9 mouse cellular contexts compared by ENCODE assay signal in genomic region chr7:36076021-36076441, GRCm38 (mm10).
DNase-seq lines count a peak whose midpoint lies in the region; ATAC-seq and TF ChIP-seq lines count a peak whose summit lies in the region.
"Had no signal": no experiment of that assay in that cellular context is flagged by ENCODE, and none has a peak within 500 bp of the region (broad histone marks: within the 10 kb centered on the region; RNA-seq: fewer than 3 reads in every experiment).

No protein-coding gene starts in this region.

- no peak for TF ChIP-seq POLR2A in kidney, adult 2 months (IDR thresholded peaks at IDR 0.05; ENCODE audit: low read depth, low read length)

- H3K9me3 ChIP-seq in kidney, embryonic 14.5 days (ENCODE audit: control insufficient read depth, low read length) = peaks cover 5% of the 10 kb centered on the region; the same call in 1 of the 2 replicates
- no peaks in the 10 kb centered on the region for H3K9me3 ChIP-seq in forebrain, embryonic 12.5 days
- H3K9me3 ChIP-seq in hindbrain, embryonic 14.5 days (ENCODE audit: control insufficient read depth, low read length) = no peaks in the 10 kb centered on the region

- WGBS in kidney, embryonic 14.5 days = 4% methylated on average over 11 of the region's 11 CpGs
- 14% methylated on average over 11 of the region's 11 CpGs for WGBS in kidney, adult 2 months
- 2% methylated on average over 11 of the region's 11 CpGs for WGBS in forebrain, embryonic 12.5 days
- 4% methylated on average over 11 of the region's 11 CpGs for WGBS in hindbrain, embryonic 14.5 days

- H3K36me3 ChIP-seq in kidney, embryonic 14.5 days (ENCODE audit: control insufficient read depth, insufficient read depth, low read length) = no peaks in the 10 kb centered on the region
- H3K36me3 ChIP-seq in kidney, adult 2 months (ENCODE audit: control insufficient read depth, insufficient read depth, low read length) = no peaks in the 10 kb centered on the region
- no peaks in the 10 kb centered on the region for H3K36me3 ChIP-seq in forebrain, embryonic 12.5 days (replicated peaks)
- H3K36me3 ChIP-seq in hindbrain, embryonic 14.5 days (replicated peaks; ENCODE audit: control insufficient read depth, insufficient read depth) = no peaks in the 10 kb centered on the region

- TF ChIP-seq CTCF in kidney, adult 2 months (conservative IDR thresholded peaks at IDR 0.05; ENCODE audit: insufficient read depth, insufficient read length, low read depth, low read length) = no peak

- peak overlapping the region; percentile 37; the same call in 1 of the 2 replicates for H3K9ac ChIP-seq in kidney, embryonic 14.5 days (ENCODE audit: low read depth, low read length)
- H3K9ac ChIP-seq in forebrain, embryonic 12.5 days = no peak overlapping the region
- 0 out of 2 replicates have a peak overlapping the region, but pooled peaks have one; percentile 14 for H3K9ac ChIP-seq in hindbrain, embryonic 14.5 days

- no peak overlapping the region for H3K4me3 ChIP-seq in kidney, embryonic 14.5 days (ENCODE audit: low read length)
- H3K4me3 ChIP-seq in kidney, adult 2 months (ENCODE audit: insufficient read depth, low read depth, low read length) = no peak overlapping the region
- H3K4me3 ChIP-seq in forebrain, embryonic 12.5 days (replicated peaks) = no peak overlapping the region
- H3K4me3 ChIP-seq in hindbrain, embryonic 14.5 days (replicated peaks; ENCODE audit: low read length) = no peak overlapping the region

- peak overlapping the region; percentile 62; the same call in 1 of the 2 replicates for H3K27ac ChIP-seq in kidney, embryonic 14.5 days (ENCODE audit: low read depth, low read length)
- H3K27ac ChIP-seq in kidney, adult 2 months (ENCODE audit: insufficient read depth, low read depth, low read length) = no peak overlapping the region
- no peak overlapping the region for H3K27ac ChIP-seq in forebrain, embryonic 12.5 days
- no peak overlapping the region; the same call in 1 of the 2 replicates for H3K27ac ChIP-seq in hindbrain, embryonic 14.5 days

- peak; percentile 48; the same call in 1 of the 2 replicates for ATAC-seq in kidney, embryonic 14.5 days (ENCODE audit: low FRiP score, low TSS enrichment)
- peak; percentile 42; the same call in 1 of the 2 replicates for ATAC-seq in forebrain, embryonic 12.5 days (ENCODE audit: low FRiP score)
- no peak for ATAC-seq in hindbrain, embryonic 14.5 days (ENCODE audit: low FRiP score)
- no peak for ATAC-seq in activated CD4-positive, CD25-positive, alpha-beta regulatory T cell, adult 4 months

- peaks cover 14% of the 10 kb centered on the region; the same call in 1 of the 2 replicates for H3K4me1 ChIP-seq in kidney, embryonic 14.5 days (ENCODE audit: control insufficient read depth, insufficient read depth, low read length)
- no peaks in the 10 kb centered on the region for H3K4me1 ChIP-seq in kidney, adult 2 months (ENCODE audit: control insufficient read depth, insufficient read depth, low read length)
- H3K4me1 ChIP-seq in forebrain, embryonic 12.5 days = peaks cover 34% of the 10 kb centered on the region
- H3K4me1 ChIP-seq in hindbrain, embryonic 14.5 days (replicated peaks; ENCODE audit: control insufficient read depth, insufficient read depth, low read length) = peaks cover 35% of the 10 kb centered on the region

- peak overlapping the region; percentile 28 for H3K4me2 ChIP-seq in kidney, embryonic 14.5 days (replicated peaks; ENCODE audit: low read depth, low read length)
- peak overlapping the region; percentile 41 for H3K4me2 ChIP-seq in forebrain, embryonic 12.5 days
- peak overlapping the region; percentile 26; the same call in 1 of the 2 replicates for H3K4me2 ChIP-seq in hindbrain, embryonic 14.5 days (replicated peaks)

- H3K27me3 ChIP-seq in kidney, embryonic 14.5 days (ENCODE audit: control insufficient read depth, insufficient read depth, low read length) = no peaks in the 10 kb centered on the region
- no peaks in the 10 kb centered on the region for H3K27me3 ChIP-seq in kidney, adult 2 months (replicated peaks; ENCODE audit: control insufficient read depth, insufficient read depth, low read length)
- peaks cover 34% of the 10 kb centered on the region for H3K27me3 ChIP-seq in forebrain, embryonic 12.5 days
- H3K27me3 ChIP-seq in hindbrain, embryonic 14.5 days (ENCODE audit: control insufficient read depth, insufficient read depth, low read length) = no peaks in the 10 kb centered on the region
- H3K27me3 ChIP-seq: CH12.LX had no signal

- DNase-seq in kidney, adult 2 months = no peak
- DNase-seq in hindbrain, embryonic 14.5 days (ENCODE audit: low spot score) = no peak
- peak; percentile 56 for DNase-seq in neural tube, embryonic 10.5 days (ENCODE audit: extremely low spot score, low spot score)
- DNase-seq in frontal cortex, adult 2 months (ENCODE audit: extremely low spot score in 1 of 2, low spot score in 1 of 2) = no peak
- DNase-seq in adrenal gland, postnatal 4 days (ENCODE audit: low spot score in 2 of 2) = no peak

Comparison
In these comparisons a context has a peak if more than half of its experiments do, and no peak if none do; other contexts are left out.
1. ATAC-seq: peak in kidney, embryonic 14.5 days (single experiment) and forebrain, embryonic 12.5 days (single experiment); none in hindbrain, embryonic 14.5 days (single experiment) and activated CD4-positive, CD25-positive, alpha-beta regulatory T cell, adult 4 months (single experiment).
2. Peak in every context shown above with its lines, with median percentiles within 50 percentile points of each other: H3K4me2 ChIP-seq.